Mouse (Mus musculus): Measurements from ENCODE around the gene Gkn1. TPM values are rescaled to one million over a fixed set of nuclear protein-coding genes. Genes with fewer than 3 reads are reported as not detected.

The Gkn1 gene
- polyA plus RNA-seq (2014; fragmentation: Nextera tagmentation; extraction: Ambion mirVana): not detected in 2 replicates

DNA sequence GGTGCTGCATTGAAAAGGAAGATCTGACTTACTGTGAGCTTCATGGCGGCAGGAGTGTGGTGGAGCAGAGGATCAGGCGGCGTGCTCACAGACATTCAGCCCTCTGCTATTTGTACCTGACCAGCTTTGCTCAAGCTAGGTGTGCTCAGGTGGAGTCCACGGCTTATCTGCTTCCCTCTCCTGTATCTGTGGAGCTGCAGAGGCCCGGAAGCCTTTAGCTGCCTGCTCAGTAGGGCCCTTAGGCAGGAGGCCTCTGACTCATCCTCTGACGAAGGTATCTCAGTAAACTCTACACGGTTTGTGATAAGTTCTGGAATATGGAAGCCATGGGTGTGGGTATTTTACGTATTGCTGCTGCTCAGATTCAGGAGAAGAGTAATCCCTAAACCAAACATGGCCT is at the start of gene Gkn1:
TSS of gene Gkn1 (minus strand) at position 114 of the 400 bp plus-strand sequence.
- Histone ChIP-seq H3K4me2 (no peak within 1 kb of the TSS), H3K4me3 (ENCODE audit: low read depth, low read length) (no peak within 1 kb of the TSS), H3K27ac (ENCODE audit: low read depth, low read length) (no peak within 1 kb of the TSS), H3K27me3 (ENCODE audit: control insufficient read depth, insufficient read depth, low read length) (no peaks in the 10 kb centered on the region), H3K36me3 (ENCODE audit: control insufficient read depth, insufficient read depth, low read length) (no peaks in the 10 kb centered on the region), H3K9ac (ENCODE audit: low read length) (no peak within 1 kb of the TSS), H3K9me3 (ENCODE audit: control insufficient read depth, low read length) (no peaks in the 10 kb centered on the region), H3K4me1 (ENCODE audit: control insufficient read depth, insufficient read depth, low read length) (no peaks in the 10 kb centered on the region)
- ATAC-seq (ENCODE audit: low FRiP score) (no peak), DNase-seq (ENCODE audit: low spot score, missing footprints) (no peak)
- 92% methylated on average over 8 of the region's 8 CpGs for WGBS

DNA sequence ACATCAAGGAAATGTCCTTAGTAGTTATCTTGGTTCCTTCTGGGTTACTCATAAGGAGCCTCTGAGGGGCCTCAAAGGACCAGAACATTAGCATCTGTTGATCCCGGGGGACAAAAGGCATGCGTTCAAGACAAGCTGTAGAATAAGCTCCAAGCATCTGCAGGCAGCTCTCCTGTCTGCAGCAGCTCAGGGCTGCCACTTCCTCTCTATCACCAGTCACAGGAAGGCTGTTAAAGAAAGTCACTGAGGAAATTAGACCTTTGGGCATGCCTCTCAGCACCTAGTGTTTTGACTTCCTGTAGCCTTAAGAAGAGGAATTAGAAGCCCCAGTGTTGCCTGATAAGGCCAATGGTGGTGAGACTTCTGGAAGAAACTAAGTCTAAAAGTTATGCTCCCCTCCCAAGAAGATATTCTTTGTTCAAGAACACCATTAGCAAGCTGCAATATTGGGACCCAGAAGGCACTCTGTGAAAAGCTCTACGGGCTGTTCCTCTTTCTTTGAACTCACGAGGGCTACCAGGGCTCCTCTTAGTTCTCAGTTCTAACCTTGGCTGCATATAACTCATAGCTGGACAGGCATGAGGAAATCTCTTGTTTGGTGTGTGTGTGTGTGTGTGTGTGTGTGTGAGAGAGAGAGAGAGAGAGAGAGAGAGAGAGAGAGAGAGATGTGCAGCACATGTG is 49.3 kb upstream of the Gkn1 start:
- 56% methylated on average over 4 of the region's 4 CpGs for WGBS
- H3K4me2 ChIP-seq: no peak overlapping the region
- DNase-seq (ENCODE audit: low spot score, missing footprints) (peak; percentile 81), ATAC-seq (ENCODE audit: low FRiP score) (no peak)
- H3K27me3 ChIP-seq (ENCODE audit: control insufficient read depth, insufficient read depth, low read length): no peaks in the 10 kb centered on the region
- no peaks in the 10 kb centered on the region for H3K9me3 ChIP-seq (ENCODE audit: control insufficient read depth, low read length)
- no peak overlapping the region for H3K9ac ChIP-seq (ENCODE audit: low read length)
- H3K4me3 ChIP-seq (ENCODE audit: low read depth, low read length): no peak overlapping the region
- H3K4me1 ChIP-seq (ENCODE audit: control insufficient read depth, insufficient read depth, low read length): 0 out of 2 replicates have a peak, but pooled peaks cover 2% of the 10 kb centered on the region
- H3K27ac ChIP-seq (ENCODE audit: low read depth, low read length): no peak overlapping the region
- H3K36me3 ChIP-seq (ENCODE audit: control insufficient read depth, insufficient read depth, low read length): no peaks in the 10 kb centered on the region

- Histone ChIP-seq H3K9ac (ENCODE audit: low read length) (no peak overlapping the region), H3K4me1 (ENCODE audit: control insufficient read depth, insufficient read depth, low read length) (0 out of 2 replicates have a peak, but pooled peaks cover 2% of the 10 kb centered on the region), H3K36me3 (ENCODE audit: control insufficient read depth, insufficient read depth, low read length) (no peaks in the 10 kb centered on the region), H3K27me3 (ENCODE audit: control insufficient read depth, insufficient read depth, low read length) (no peaks in the 10 kb centered on the region), H3K4me2 (no peak overlapping the region), H3K4me3 (ENCODE audit: low read depth, low read length) (no peak overlapping the region), H3K27ac (ENCODE audit: low read depth, low read length) (no peak overlapping the region), H3K9me3 (ENCODE audit: control insufficient read depth, low read length) (no peaks in the 10 kb centered on the region)
- 2% methylated on average over 5 of the region's 5 CpGs for WGBS
- ATAC-seq (ENCODE audit: low FRiP score) (no peak), DNase-seq (ENCODE audit: low spot score, missing footprints) (peak; percentile 98)
Observed at GRCm38 (mm10) chr6:87399137-87399536, 48.4 kb upstream of the Gkn1 start.

- Histone ChIP-seq H3K4me3 (ENCODE audit: low read depth, low read length) (no peak overlapping the region), H3K36me3 (ENCODE audit: control insufficient read depth, insufficient read depth, low read length) (no peaks in the 10 kb centered on the region), H3K9me3 (ENCODE audit: control insufficient read depth, low read length) (no peaks in the 10 kb centered on the region), H3K9ac (ENCODE audit: low read length) (no peak overlapping the region), H3K4me2 (no peak overlapping the region), H3K27me3 (ENCODE audit: control insufficient read depth, insufficient read depth, low read length) (no peaks in the 10 kb centered on the region), H3K4me1 (ENCODE audit: control insufficient read depth, insufficient read depth, low read length) (0 out of 2 replicates have a peak, but pooled peaks cover under 1% of the 10 kb centered on the region), H3K27ac (ENCODE audit: low read depth, low read length) (no peak overlapping the region)
- 82% methylated on average over 9 of the region's 9 CpGs for WGBS
- ATAC-seq (ENCODE audit: low FRiP score) (no peak), DNase-seq (ENCODE audit: low spot score, missing footprints) (no peak)
Observed at GRCm38 (mm10) chr6:87394783-87395182, 44.0 kb upstream of the Gkn1 start.

DNA sequence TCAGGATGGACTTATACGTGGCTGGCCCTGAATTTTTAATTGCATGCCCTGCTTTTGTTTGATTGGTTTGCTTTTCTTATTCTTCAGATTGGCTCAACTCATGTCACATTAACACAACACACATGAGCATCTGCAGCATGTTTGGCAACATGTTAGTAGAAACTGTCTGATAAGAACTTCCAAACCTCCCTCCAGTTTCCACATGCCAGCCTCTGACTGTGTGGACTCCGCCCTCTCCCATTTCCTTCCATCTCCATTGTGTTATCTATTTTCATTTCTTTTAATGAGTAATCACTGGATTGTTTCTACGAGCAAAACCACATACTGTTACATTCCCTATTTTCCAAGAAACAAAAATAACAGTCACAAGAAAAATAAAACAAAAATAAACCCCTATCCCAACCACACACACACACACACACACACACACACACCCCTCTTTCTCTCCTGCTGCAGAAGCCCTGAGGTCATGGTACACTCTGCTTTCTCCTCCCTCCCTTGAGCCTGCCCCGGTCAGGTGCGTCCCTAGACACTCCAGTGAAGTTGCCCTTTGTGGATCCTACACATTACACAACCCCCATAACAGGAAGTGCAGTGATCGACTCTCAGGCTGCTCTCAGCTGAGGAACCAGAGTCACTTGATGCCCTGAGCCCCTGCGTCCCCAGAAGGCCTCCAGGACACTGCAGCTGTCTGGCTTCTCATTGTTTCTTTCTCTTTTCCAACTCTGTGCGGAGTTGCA is 42.9 kb upstream of the Gkn1 start:
- H3K9ac ChIP-seq (ENCODE audit: low read length): no peak overlapping the region
- H3K9me3 ChIP-seq (ENCODE audit: control insufficient read depth, low read length): no peaks in the 10 kb centered on the region
- no peak for DNase-seq (ENCODE audit: low spot score, missing footprints)
- no peaks in the 10 kb centered on the region for H3K36me3 ChIP-seq (ENCODE audit: control insufficient read depth, insufficient read depth, low read length)
- H3K4me2 ChIP-seq: no peak overlapping the region
- H3K4me1 ChIP-seq (ENCODE audit: control insufficient read depth, insufficient read depth, low read length): no peaks in the 10 kb centered on the region
- 81% methylated on average over 8 of the region's 8 CpGs for WGBS
- ATAC-seq (ENCODE audit: low FRiP score): no peak
- H3K27me3 ChIP-seq (ENCODE audit: control insufficient read depth, insufficient read depth, low read length): no peaks in the 10 kb centered on the region
- no peak overlapping the region for H3K4me3 ChIP-seq (ENCODE audit: low read depth, low read length)
- no peak overlapping the region for H3K27ac ChIP-seq (ENCODE audit: low read depth, low read length)

DNA sequence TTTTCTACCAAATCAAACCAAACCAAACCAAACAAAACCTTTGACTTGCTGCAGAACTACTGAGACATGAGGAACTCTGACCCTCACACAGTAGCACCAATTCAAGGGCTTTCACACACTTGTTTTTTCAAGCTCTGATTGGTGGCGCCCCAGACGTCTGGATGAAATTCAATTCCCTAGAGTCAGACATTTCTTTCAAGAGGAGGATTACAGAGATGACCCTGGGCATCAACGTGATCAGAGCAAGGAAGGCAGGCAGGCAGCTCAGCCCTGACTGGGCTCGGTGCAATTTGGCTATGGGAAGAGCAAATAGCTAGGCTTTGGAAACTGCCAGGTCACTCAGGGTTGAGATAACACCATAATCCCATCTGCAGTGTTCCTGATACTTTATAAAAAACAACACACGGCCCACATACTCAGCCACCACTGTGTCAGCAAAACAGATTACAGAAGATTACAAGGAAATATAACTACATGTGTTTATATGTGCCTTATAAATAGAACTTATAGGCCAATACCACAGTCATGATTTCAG is 38.8 kb upstream of the Gkn1 start:
- no peaks in the 10 kb centered on the region for H3K4me1 ChIP-seq (ENCODE audit: control insufficient read depth, insufficient read depth, low read length)
- WGBS: 26% methylated on average over 5 of the region's 5 CpGs
- no peak overlapping the region for H3K27ac ChIP-seq (ENCODE audit: low read depth, low read length)
- no peak overlapping the region for H3K9ac ChIP-seq (ENCODE audit: low read length)
- no peaks in the 10 kb centered on the region for H3K27me3 ChIP-seq (ENCODE audit: control insufficient read depth, insufficient read depth, low read length)
- ATAC-seq (ENCODE audit: low FRiP score) (0 out of 2 replicates have a peak, but pooled peaks have one; percentile 62), DNase-seq (ENCODE audit: low spot score, missing footprints) (no peak)
- no peak overlapping the region for H3K4me3 ChIP-seq (ENCODE audit: low read depth, low read length)
- H3K36me3 ChIP-seq (ENCODE audit: control insufficient read depth, insufficient read depth, low read length): no peaks in the 10 kb centered on the region
- no peak overlapping the region for H3K4me2 ChIP-seq
- H3K9me3 ChIP-seq (ENCODE audit: control insufficient read depth, low read length): no peaks in the 10 kb centered on the region

DNA sequence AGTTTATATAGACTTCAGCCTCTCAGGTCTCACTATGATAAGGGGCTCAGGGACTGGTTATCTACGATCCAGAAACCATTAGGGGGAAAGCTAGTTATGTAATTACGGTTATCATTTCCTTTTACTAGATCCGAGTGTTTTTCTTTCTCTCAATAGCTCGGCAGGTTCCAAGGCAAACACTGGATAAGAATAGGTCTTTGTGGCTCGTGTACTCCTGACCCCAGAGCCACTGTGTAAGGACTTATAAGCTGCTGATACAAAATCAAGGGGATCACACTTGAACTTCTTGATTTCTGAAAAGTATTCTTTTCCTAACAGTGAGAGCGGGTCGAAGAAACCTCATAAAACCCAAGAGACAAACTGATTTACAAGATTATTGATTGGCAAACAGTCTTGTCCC is 38.1 kb upstream of the Gkn1 start, which contains the start of gene Gkn3:
TSS of gene Gkn3 (minus strand) at position 59 of the 400 bp plus-strand sequence.
- no peak for ATAC-seq (ENCODE audit: low FRiP score)
- DNase-seq (ENCODE audit: low spot score, missing footprints): no peak
- Histone ChIP-seq H3K4me3 (ENCODE audit: low read depth, low read length) (no peak within 1 kb of the TSS), H3K9me3 (ENCODE audit: control insufficient read depth, low read length) (no peaks in the 10 kb centered on the region), H3K27me3 (ENCODE audit: control insufficient read depth, insufficient read depth, low read length) (no peaks in the 10 kb centered on the region), H3K36me3 (ENCODE audit: control insufficient read depth, insufficient read depth, low read length) (no peaks in the 10 kb centered on the region), H3K4me1 (ENCODE audit: control insufficient read depth, insufficient read depth, low read length) (no peaks in the 10 kb centered on the region), H3K9ac (ENCODE audit: low read length) (no peak within 1 kb of the TSS), H3K4me2 (no peak within 1 kb of the TSS), H3K27ac (ENCODE audit: low read depth, low read length) (no peak within 1 kb of the TSS)
- WGBS: 65% methylated on average over 7 of the region's 7 CpGs

DNA sequence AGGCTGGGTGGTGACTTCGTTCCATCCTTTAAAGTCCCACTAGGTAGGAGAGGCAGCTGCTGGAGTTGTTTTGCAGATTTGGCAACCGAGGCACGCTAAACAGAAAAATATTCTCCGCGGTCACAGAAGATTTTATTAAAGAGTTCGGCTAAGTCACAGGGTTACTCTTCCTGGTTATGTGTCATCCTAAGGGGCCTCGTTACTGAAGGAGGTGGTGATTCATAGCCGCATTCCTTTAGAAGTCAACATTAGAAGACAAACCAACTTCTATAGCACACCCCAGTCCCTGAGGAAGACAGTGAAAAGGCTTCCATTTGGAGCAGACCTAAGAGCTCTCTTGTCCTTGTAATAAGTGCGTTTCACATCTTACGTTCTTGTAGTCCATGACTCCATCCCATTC is 35.9 kb upstream of the Gkn1 start:
- H3K4me1 ChIP-seq (ENCODE audit: control insufficient read depth, insufficient read depth, low read length): no peaks in the 10 kb centered on the region
- H3K4me2 ChIP-seq: no peak overlapping the region
- no peaks in the 10 kb centered on the region for H3K36me3 ChIP-seq (ENCODE audit: control insufficient read depth, insufficient read depth, low read length)
- no peak overlapping the region for H3K9ac ChIP-seq (ENCODE audit: low read length)
- no peak for ATAC-seq (ENCODE audit: low FRiP score)
- WGBS: 87% methylated on average over 10 of the region's 10 CpGs
- H3K4me3 ChIP-seq (ENCODE audit: low read depth, low read length): no peak overlapping the region
- H3K27me3 ChIP-seq (ENCODE audit: control insufficient read depth, insufficient read depth, low read length): no peaks in the 10 kb centered on the region
- no peak for DNase-seq (ENCODE audit: low spot score, missing footprints)
- no peaks in the 10 kb centered on the region for H3K9me3 ChIP-seq (ENCODE audit: control insufficient read depth, low read length)
- H3K27ac ChIP-seq (ENCODE audit: low read depth, low read length): no peak overlapping the region

- no peak overlapping the region for H3K4me2 ChIP-seq
- ATAC-seq (ENCODE audit: low FRiP score) (no peak), DNase-seq (ENCODE audit: low spot score, missing footprints) (peak; percentile 98)
- no peak overlapping the region for H3K27ac ChIP-seq (ENCODE audit: low read depth, low read length)
- no peaks in the 10 kb centered on the region for H3K9me3 ChIP-seq (ENCODE audit: control insufficient read depth, low read length)
- H3K9ac ChIP-seq (ENCODE audit: low read length): no peak overlapping the region
- no peaks in the 10 kb centered on the region for H3K27me3 ChIP-seq (ENCODE audit: control insufficient read depth, insufficient read depth, low read length)
- H3K4me3 ChIP-seq (ENCODE audit: low read depth, low read length): no peak overlapping the region
- 14% methylated on average over 7 of the region's 7 CpGs for WGBS
- H3K36me3 ChIP-seq (ENCODE audit: control insufficient read depth, insufficient read depth, low read length): no peaks in the 10 kb centered on the region
- no peaks in the 10 kb centered on the region for H3K4me1 ChIP-seq (ENCODE audit: control insufficient read depth, insufficient read depth, low read length)
Observed at GRCm38 (mm10) chr6:87386203-87386602, 35.5 kb upstream of the Gkn1 start.

Data from midbrain, embryonic 11.5 days (tissue).